Mouse (Mus musculus) subcutaneous adipose tissue, adult 2 months (tissue): Measurements from ENCODE around the gene Slc13a1. TPM values are rescaled to one million over a fixed set of nuclear protein-coding genes. Genes with fewer than 3 reads are reported as not detected.

Experiments
- polyA plus RNA-seq: library from polyadenylated mRNA; depleted of rRNA; stranded (reverse); fragments of >200 nt; gene quantifications from 2 replicates; pipeline ENCODE4 v1.2.3, GENCODE M21; 2012; ENCODE audit warnings: low replicate concordance; rRNA removed

Slc13a1 gene
- not detected in 2 replicates for polyA plus RNA-seq

GRCm38 (mm10) chr6:24167734-24168327 is at the start of gene Slc13a1:
Gene Slc13a1, minus strand, starts transcription at chr6:24168092.

Other genes starting within 250 kb of the Slc13a1 start
- gene Tas2r118, start 198.0 kb downstream of the Slc13a1 start, polyA plus RNA-seq, result not detected in 2 replicates